Mouse (Mus musculus): ENCODE measurements around the gene Fetub.

Fetub gene

GRCm38 (mm10) chr16:22961073-22961472 is 42.9 kb downstream of the Fetub start:
- ATAC-seq (ENCODE audit: insufficient number of reproducible peaks, low FRiP score, low TSS enrichment), result no peak

GRCm38 (mm10) chr16:22962256-22962655 is 44.1 kb downstream of the Fetub start:
- no peak for ATAC-seq (ENCODE audit: insufficient number of reproducible peaks, low FRiP score, low TSS enrichment)

DNA sequence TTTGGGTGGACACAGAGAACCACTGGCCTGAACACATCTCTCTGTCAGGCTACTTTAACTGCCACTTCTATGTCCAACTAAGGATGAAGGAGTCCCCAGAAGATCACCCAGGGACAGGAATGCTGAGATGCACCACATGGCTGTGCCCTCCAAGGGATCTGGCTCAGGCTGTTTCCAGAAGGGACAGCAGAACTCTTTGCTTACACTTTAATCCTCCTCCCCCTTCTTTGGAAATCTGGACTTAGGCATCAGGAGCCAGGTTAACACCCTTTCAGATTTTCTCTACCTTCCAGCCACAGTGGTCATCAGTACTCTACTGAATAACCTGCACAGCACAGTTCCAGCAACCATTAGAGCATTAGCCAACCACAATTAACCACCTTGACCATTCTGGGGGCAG is 45.2 kb downstream of the Fetub start:
- no peak for ATAC-seq (ENCODE audit: insufficient number of reproducible peaks, low FRiP score, low TSS enrichment)

GRCm38 (mm10) chr16:22967383-22968030 is 49.4 kb downstream of the Fetub start:
- no peak for ATAC-seq (ENCODE audit: insufficient number of reproducible peaks, low FRiP score, low TSS enrichment)

All from cerebellum, adult (tissue).